Mouse (Mus musculus): ENCODE data around the gene Acsf3.

GRCm38 (mm10) chr8:122735110-122735509 lies 40.2 kb upstream of the Acsf3 start:
- TF ChIP-seq CTCF (conservative IDR thresholded peaks at IDR 0.05 in 1 of 2, IDR thresholded peaks at IDR 0.05 in 1 of 2; ENCODE audit: low read depth in 2 of 2, low read length in 2 of 2), result no peak
- TF ChIP-seq USF2 (conservative IDR thresholded peaks at IDR 0.05; ENCODE audit: low read depth, low read length), result no peak
- TF ChIP-seq POLR2A (IDR thresholded peaks at IDR 0.05; ENCODE audit: low read depth, low read length), result no peak
- no peak for TF ChIP-seq CHD2 (IDR thresholded peaks at IDR 0.05; ENCODE audit: low read length)
- TF ChIP-seq EP300 (IDR thresholded peaks at IDR 0.05; ENCODE audit: low read length), result no peak
- TF ChIP-seq RCOR1 (conservative IDR thresholded peaks at IDR 0.05; ENCODE audit: low read depth, low read length), result no peak
- no peak for TF ChIP-seq TCF12 (IDR thresholded peaks at IDR 0.05; ENCODE audit: low read depth, low read length)

Data from CH12.LX (cell line).